In genomic region chr5:23573942-23574341, GRCm38 (mm10) we compare ENCODE assay signal across 16 mouse cellular contexts.
"Had no signal": no experiment of that assay in that cellular context is flagged by ENCODE, and none has a peak within 500 bp of the region (broad histone marks: within the 10 kb centered on the region; RNA-seq: fewer than 3 reads in every experiment).

No protein-coding gene starts in this region.

- H3K27ac ChIP-seq: neural tube, embryonic 13.5 days; neural tube, embryonic 15.5 days; stomach, embryonic 15.5 days; stomach, postnatal 0 days had no signal

- DNase-seq: retina, postnatal 1 day; right cerebral cortex, adult 18-20 months; right cerebral cortex, postnatal 14 days; right cerebral cortex, postnatal 25 days; right cerebral cortex, postnatal 4 days; spleen, adult 18-20 months; thymus, adult 18-20 months; thymus, adult 2 months; thymus, postnatal 14 days; thymus, postnatal 25 days; thymus, postnatal 36 days; thymus, postnatal 4 days had no signal

- H3K9me3 ChIP-seq: neural tube, embryonic 13.5 days; neural tube, embryonic 15.5 days; stomach, embryonic 15.5 days had no signal

- H3K4me3 ChIP-seq: neural tube, embryonic 13.5 days; neural tube, embryonic 15.5 days; stomach, embryonic 15.5 days had no signal

- H3K9ac ChIP-seq: neural tube, embryonic 13.5 days; neural tube, embryonic 15.5 days; stomach, embryonic 15.5 days had no signal

- H3K36me3 ChIP-seq: neural tube, embryonic 13.5 days; neural tube, embryonic 15.5 days; stomach, embryonic 15.5 days had no signal

- H3K27me3 ChIP-seq: neural tube, embryonic 13.5 days; neural tube, embryonic 15.5 days; stomach, embryonic 15.5 days had no signal
